Mouse (Mus musculus) retina, postnatal 7 days (tissue): Measurements from ENCODE around the gene Dnmbp.
"Not testable (repeated sequence)": the region's sequence is repeated elsewhere in the genome, so short reads cannot be mapped to it uniquely, and the experiment has no call there.

Experiments used
- DNase-seq: peaks from one replicate; pipeline ENCODE4 v3.0.0-alpha.2; 2012; ENCODE audit warnings: low read depth, low spot score

Gene Dnmbp

GRCm38 (mm10) chr19:43939769-43940689 is at the start of gene Dnmbp:
Gene Dnmbp, minus strand, starts transcription at chr19:43940191.
- peak; percentile 69 for DNase-seq

- DNase-seq, result no peak
Measured at GRCm38 (mm10) chr19:43986069-43986794, 46.2 kb upstream of the Dnmbp start, which contains the start of gene Cpn1. Gene Cpn1, minus strand, starts transcription at chr19:43986556.

GRCm38 (mm10) chr19:43981992-43982391 is 42.0 kb upstream of the Dnmbp start:
- DNase-seq, result no peak

GRCm38 (mm10) chr19:43980711-43981110 is 40.7 kb upstream of the Dnmbp start:
- DNase-seq, result no peak

DNA sequence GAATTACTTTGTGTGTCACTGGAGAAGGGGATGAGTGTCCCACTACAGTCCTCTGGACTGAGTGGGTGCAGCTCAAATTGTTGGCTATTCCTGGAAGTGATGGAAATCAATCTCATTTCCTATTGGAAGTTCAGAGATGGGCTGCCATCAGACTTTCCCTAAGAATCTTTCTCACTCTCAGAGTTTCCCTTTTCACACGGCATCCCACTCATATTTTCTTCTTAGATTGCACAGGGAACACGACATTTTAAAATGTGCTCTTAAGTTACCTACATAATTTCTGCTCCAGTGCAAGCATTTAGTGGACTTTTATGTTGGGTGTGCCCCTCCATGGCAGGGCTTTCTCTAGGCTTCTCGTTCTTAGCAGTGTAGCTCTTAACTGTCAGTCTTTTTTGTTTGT is 37.8 kb upstream of the Dnmbp start:
- DNase-seq, result no peak

- no peak for DNase-seq
Measured at GRCm38 (mm10) chr19:43976661-43977060, 36.7 kb upstream of the Dnmbp start.

GRCm38 (mm10) chr19:43974221-43974620 is 34.2 kb upstream of the Dnmbp start:
- no peak for DNase-seq

- DNase-seq, result no peak
Measured at GRCm38 (mm10) chr19:43973711-43974110, 33.7 kb upstream of the Dnmbp start.

- DNase-seq, result no peak
Measured at GRCm38 (mm10) chr19:43972129-43972528, 32.1 kb upstream of the Dnmbp start.

DNA sequence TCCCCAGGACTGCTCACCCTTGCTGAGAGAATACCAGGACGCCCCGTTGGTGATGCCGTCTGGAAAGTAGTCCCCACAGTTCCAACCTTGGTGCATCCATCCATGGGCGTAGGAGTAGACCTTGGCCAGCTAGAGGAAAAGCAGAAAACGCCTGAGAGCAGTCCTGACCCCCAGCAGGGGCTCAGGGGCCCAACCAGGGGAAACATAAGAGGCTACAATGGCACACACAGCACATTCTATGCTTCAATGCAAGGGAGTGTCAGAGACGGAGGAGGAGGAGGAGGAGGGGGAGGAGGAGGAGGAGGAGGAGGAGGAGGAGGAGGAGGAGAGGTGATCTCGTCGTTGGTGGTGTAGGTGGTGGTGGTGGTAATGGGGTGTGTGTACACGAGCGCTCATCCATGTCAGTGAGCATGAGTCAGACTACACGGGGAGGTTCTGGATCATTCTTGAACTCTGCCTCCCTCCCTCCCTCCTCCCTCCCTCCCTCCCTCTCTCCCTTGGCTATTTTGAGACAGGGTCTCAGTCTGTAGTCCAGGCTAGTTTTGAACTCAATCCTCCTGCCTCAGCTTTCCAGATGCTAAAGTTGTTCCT is 28.5 kb upstream of the Dnmbp start:
- DNase-seq, result no peak

DNA sequence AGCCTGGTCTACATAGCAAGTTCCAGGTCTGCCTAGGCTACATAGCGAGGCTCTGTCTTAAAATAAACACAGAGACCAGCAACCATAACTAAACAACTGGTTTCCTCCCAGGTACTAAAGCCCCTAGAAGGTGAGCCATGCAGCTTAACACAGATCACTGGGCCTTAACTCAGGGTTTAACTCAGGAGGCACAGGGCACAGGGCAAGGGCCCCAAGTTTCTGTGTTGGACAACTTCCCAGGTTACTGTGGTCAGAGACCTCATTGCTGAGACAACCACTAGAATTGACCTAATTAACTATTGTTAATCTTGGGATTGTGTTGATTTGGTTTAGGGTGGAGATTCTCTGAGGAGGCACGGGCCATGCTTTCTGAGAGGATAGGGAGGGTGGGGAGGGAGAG is 26.5 kb upstream of the Dnmbp start:
- DNase-seq, result no peak

DNA sequence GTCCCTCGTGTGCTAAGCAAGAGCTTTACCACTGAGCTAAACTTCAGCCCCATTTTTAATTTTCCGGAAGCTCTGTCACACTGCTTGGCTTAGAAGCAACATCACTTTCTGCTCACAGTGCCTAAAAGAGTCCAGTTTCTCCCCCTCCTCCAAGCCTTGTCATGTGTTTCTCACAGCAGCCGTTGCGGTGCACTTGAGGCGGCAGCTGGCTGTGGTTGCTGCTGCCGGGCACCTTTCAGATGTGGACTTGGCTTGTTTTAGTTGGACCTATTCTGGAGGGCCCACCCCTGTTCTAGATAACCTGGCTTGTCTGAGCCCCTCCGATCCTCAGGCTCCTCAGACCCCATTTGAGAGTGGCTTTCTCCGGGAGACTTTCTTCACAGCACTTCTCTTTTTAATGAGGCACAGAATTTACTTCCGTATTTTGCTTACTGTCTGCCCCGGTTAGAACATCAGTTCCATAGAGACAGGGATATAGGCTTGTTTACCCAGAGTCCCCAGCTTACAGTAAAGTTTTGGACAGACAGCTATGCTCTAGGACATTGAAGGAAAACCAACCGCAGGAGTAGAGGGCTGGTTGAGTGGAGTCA is 25.6 kb upstream of the Dnmbp start:
- no peak for DNase-seq

DNA sequence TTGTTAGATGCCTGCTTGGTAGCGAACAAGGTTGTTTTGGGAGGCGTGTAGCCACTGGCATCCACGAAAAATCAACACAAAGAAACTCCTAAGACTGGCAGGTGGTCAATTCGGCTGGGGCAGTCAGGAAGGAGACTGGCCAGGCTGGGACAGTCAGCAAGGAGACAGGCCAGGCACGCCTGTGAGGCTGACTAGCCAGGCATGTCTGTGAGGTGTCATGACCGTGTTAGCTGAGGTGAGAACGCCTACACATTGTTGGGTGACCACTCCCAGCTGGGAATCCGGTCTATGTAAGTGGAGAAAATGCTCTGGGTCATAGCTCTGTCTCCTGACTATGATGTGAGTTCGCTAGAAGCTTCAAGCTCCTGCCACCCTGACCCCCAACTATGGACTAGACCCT is 22.8 kb upstream of the Dnmbp start:
- DNase-seq, result no peak

- no peak for DNase-seq
Measured at GRCm38 (mm10) chr19:43961185-43961584, 21.2 kb upstream of the Dnmbp start.

GRCm38 (mm10) chr19:43960014-43960413 is 20.0 kb upstream of the Dnmbp start:
- DNase-seq, result no peak

DNA sequence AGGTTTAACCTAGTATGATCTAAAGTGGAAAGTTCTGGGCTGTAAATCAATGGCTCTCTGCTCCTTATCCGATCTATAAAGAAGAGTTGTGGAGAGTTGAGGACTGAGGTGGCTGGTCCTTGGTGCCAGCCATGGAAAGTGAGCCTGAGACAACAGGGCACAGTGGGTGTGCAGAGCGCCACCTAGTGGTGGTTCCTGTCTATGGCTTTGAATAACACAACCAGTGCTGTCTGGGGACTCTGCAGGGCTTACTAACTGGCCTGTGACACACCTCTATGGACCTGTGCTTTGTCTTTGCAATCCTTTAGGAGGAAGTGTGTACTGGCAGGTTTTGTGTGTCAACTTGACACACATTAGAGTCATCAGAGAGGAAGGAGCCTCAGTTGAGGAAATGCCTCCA is 19.2 kb upstream of the Dnmbp start:
- DNase-seq, result peak; percentile 67

GRCm38 (mm10) chr19:43957881-43958280 is 17.9 kb upstream of the Dnmbp start:
- no peak for DNase-seq

DNA sequence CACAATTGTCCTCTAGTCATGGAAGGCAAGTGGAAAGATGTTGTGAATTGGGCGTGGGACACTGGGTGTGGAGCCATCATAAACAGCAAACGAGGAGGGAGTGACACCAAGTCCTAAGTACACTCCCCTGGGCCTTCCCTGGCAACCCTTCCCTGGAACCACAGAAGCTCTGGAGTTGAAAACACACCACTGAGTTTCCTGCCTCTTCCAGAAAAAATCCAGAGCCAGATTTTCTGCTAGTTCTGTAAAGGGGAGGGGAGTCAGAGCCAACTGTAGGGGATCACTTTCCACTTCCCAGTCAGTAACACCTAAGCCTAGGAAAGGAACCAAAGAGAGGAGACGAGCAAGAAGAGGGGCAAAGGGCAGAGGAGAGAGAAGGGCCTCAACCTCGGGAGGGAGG is 17.4 kb upstream of the Dnmbp start:
- no peak for DNase-seq

- DNase-seq, result no peak
Measured at GRCm38 (mm10) chr19:43955266-43955665, 15.3 kb upstream of the Dnmbp start.

DNA sequence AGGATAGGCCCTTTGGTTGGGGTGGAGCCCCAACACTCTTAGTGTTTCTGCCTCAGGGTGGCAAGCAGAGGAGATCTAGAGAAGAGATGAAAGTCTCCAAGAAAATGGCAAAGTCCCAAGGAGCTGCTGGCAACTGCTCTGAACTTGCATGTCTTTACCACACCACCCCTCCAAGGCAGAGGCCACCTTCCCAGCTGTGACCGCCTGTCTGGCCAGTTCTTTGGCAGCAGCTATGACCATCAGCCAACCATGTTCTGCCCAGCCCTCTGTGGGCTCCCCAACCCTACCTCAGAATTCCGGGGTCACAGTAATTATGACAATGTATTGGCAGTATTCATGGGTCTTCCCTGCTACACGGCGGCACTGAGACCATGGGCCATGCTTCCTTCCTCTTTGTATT is 14.9 kb upstream of the Dnmbp start:
- DNase-seq, result no peak

GRCm38 (mm10) chr19:43952936-43953335 is 12.9 kb upstream of the Dnmbp start:
- not testable (repeated sequence) for DNase-seq
